Mouse (Mus musculus) frontal cortex, postnatal 36 days (tissue): ENCODE measurements around the gene Dip2a.

ENCODE experiments used
- DNase-seq, 2 experiments: peaks; one replicate each; pipeline ENCODE4 v3.0.0; 2022; ENCODE audit warnings: low spot score in 2 of 2

Dip2a gene

DNA sequence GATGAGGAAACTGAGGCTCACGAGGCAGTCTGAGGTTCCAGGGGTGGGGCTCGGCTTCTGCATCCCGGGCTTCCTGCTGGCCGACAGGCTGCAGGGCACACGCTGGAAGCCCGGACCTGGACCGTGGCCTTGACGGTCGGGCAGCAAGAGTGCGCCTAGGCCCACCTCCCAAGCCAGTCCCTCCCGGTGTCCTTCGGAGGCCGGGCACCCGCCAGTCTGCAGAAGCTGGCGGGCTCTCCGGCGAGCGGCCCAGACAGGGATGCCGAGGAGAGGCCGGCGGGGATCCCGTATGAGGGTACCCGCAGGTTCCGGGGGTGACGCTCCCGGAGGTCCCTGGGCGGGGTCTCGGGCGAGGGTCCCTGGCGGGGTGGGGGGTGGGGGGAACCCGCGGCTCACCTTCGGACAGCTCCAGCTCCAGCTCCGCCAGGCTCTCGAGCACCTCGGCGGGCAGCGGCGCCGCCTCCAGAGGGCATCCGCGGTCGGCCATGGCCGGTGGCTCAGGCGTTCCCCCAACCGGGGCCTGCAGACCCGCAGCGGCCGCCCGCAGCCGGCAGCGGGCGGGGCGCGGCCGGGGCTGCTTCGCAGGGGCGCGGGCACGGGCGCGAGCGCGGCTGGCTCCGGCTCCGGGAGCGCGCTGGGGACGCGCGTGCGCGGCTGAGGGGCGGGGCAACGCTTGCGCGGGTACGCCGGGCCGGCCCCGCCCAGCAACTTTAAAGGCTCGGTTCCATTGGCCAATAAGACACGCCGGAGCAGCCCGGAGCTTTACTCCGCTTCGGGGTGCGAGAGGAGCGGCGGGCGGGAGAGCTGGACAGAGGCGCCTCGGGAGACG is at the start of gene Dip2a:
Gene Dip2a, minus strand, starts transcription at position 581 of the 829 bp plus-strand sequence.
- DNase-seq: peak; percentile 93 to 96

DNA sequence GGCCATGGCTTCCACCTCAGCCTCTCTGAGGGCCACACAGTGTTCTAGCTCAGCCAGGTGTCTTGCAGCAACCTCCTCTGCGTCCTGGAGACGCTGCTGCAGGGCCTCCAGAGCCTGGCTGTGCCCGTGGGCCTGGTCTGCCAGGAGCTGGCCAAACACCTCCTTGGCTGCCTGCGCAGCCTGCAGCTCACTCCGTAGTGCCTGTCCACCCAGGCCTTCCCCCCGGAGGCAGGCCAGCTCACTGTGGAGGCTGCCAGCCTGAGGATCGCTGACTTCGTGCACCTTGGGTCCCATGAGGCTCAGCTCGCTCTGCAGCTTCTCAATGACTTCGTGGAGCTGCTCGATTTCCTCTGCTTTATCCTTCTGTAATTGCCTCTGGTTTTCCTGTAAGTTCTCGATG is 47.5 kb upstream of the Dip2a start:
- DNase-seq: no peak

DNA sequence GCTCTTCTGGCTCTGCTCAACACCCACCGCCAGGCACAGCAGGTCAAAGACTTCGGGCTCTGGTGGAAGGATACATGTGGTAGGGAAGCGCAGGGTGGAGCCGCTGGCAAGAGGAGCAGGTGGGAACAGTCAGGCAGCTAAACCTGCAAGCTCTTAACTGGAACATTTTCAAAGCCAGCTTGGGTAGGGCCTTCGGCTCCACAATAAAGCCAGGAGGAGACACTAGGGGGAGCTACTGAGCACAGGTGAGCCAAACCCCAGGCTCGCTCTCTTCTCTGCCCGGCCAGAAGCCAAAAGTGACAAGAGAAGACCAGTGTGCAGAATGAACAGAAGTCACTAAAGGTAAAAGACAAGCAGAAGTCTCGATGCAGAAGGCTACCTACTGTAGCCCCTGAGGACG is 46.7 kb upstream of the Dip2a start:
- peak; percentile 12 to 19 for DNase-seq

DNA sequence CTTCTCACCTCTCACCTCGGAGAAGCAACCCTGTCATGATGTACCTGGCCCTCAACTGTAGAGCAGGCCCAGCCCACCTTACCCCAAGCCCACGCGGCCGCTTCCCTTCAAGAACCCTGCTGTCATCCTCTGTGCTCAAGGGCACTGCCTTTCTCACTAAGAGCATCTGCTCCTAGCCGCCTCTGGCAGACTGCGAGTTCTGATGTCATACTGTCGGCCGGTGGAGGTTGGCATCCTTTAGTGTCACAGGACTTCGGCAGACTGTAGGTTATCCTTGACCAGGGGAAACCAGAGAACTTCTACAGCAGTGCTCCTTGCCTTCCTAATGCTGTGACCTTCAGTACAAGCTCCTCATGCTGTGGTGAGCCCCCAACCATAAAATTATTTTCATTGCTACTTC is 46.1 kb upstream of the Dip2a start:
- DNase-seq: no peak

- DNase-seq: no peak
Observed at GRCm38 (mm10) chr10:76374981-76375380, 29.9 kb upstream of the Dip2a start.

- DNase-seq: peak; percentile 12 to 34
Observed at GRCm38 (mm10) chr10:76371736-76372135, 26.6 kb upstream of the Dip2a start.

DNA sequence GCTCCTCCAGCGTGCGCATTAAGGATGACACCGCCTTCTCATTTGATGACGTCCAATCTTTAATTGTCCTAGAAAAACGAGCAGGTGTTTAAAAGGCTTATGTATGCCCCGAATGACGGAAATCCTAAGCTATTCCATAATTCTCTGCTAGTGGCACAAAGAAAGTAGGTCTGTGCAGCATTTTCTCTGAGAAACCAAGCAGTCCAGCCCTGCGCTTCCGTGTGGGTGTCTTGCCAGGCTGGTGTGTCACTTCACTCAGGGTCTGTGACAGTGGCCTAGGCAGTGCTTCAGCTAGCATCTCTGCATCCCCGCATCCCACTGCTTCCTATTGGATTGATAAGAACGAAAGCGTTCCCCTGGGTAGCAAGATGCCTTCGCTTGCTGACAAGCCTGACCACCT is 23.7 kb upstream of the Dip2a start:
- peak; percentile 28 to 35 for DNase-seq

DNA sequence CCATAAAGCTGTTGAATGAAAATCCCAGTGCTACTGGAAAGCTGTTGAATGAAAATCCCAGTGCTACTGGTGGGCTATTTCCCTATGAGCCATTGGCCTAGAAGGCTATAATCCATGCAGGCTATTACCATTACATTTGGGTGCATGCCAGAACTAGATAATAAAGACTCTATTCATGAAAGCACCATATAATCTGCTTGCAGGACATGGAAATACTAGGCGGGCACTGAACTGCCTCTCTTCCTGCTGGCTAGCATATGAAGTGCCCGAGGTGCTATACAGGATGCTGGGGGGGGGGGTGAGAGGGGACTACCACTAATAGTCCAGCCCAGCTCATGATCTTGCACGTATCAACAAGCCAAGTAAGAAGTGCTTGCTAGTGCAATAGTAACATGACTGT is 18.1 kb upstream of the Dip2a start:
- no peak for DNase-seq

GRCm38 (mm10) chr10:76358468-76358867 is 13.4 kb upstream of the Dip2a start:
- DNase-seq: no peak

DNA sequence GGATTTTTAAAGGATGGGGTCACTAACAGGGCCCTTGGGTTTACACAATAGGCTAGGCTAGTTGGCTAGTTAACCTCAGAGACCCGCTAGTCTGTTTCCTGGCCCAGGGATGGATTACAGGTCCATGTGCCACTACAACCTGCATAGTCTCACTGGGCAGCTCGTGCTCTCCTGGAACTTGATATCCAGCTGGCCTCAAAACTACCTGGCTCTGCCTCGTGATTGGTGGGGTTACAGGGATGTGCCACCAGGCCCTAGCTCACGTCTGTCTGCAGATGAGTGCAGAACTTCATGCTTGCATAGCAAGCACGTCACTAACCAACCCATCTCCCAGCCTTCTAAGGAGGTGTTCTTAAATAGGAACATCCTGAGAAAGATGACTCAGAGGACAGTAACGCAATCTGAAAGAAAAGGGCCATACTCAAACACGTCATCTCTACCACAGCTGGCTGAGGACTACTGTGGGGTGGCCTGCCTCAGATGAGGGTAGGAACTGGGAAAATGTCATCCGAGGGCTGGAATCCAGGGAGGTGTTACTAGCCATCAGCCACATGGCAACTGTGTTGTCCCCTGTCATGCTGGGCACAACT is 12.3 kb upstream of the Dip2a start:
- no peak for DNase-seq

- no peak for DNase-seq
Observed at GRCm38 (mm10) chr10:76354974-76355373, 9.9 kb upstream of the Dip2a start.

GRCm38 (mm10) chr10:76353986-76354385 is 8.9 kb upstream of the Dip2a start:
- DNase-seq: no peak

DNA sequence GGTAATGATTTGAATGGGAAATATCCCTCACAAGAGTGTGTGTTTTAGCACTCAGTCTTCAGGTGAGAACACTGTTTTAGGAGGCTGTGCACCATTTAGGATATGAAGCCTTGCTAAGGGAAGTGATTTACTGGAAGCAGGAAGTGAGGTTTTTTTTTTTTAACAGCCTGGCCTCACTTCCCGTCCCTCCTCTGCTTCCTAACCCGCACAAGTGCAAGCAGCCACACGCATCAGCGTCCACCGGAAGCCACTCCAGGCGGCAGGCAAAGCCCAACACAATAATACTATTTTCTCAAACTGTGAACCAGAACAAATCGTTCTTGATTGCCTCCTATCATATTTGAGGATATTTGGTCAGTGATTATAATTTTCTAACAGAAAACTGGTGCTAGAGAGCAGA is 6.9 kb upstream of the Dip2a start:
- no peak for DNase-seq

DNA sequence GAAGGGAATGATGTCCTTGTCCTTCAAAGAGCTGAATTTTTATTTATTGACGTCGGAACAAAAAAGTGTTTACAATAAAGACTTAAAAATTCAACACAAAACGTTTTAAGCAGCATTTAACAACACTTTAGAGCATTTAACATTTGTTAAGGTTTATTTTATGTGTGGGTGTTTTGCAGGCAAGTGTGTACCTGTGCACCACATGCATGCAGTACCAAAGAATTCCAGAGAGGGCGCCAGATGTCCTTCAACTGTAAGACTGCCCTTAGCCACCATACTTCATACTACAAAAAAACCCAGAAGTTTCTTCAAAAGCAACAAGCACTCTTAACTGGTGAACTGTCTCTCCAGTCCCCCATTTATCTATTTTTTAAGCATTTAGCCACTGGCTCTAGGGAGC is 1.5 kb upstream of the Dip2a start:
- no peak for DNase-seq

DNA sequence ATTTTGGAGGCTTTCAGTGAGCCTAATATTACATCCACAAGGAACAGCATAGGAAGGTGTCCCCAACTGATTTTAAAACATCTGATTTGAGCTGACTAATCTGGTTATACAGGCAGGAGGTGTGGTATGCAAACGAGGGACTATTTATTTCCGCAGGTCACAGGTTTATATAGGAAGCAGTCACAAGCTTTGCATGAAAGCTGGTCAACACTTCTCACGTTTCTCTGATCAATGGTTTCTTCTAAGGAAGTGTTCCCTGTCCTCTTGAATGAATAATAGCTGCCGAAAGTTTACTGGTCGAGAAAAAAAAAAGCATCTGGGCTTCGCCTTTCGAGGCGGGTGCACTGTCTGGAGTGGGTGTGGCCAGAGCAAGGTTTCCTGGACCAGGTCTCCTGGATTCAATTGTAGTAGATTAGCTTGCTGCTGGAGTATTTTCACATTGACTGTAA is 976 bp upstream of the Dip2a start:
- no peak for DNase-seq

DNA sequence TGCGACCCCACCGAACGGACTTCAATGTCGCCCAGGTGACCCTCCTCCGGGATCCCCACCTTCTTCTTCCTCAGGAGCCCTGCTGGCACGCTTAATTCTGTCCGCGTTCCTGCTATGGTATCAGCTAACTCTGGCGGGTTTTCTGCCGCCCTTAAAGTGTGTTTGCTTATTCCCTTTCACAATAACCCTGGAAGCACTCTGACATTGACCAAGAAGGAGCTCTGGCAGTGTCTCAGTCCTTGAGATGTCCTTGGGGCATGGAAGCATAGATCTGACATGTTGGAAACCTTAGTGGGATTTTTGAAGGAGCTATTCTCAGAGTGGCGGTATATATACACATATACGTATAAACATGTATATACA is 430 bp upstream of the Dip2a start:
- DNase-seq: no peak

DNA sequence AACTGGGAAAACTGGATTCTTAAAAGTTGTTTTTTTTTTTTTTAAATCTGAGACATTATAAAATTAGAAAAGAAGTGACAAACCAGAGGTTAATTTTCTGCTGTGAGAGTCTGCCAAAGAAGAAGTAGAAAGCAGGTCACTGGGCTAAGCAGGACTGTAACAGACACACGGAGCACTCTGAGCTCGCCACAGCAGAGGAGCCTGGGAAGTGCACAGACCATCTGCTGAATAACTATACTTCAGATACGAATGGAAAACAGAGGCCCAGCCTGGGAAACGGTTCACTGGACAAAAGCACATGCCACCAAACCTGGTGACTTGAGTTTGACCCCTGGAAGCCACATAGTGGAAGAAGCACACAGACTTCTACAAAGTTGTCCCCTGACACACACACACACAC is 10.7 kb downstream of the Dip2a start:
- DNase-seq: no peak

- no peak for DNase-seq
Observed at GRCm38 (mm10) chr10:76332040-76332439, 13.1 kb downstream of the Dip2a start.

GRCm38 (mm10) chr10:76329093-76329492 is 16.0 kb downstream of the Dip2a start:
- no peak for DNase-seq

GRCm38 (mm10) chr10:76328574-76328973 is 16.5 kb downstream of the Dip2a start:
- DNase-seq: no peak

GRCm38 (mm10) chr10:76326304-76327006 is 18.6 kb downstream of the Dip2a start:
- no peak for DNase-seq

- no peak for DNase-seq
Observed at GRCm38 (mm10) chr10:76317623-76318022, 27.5 kb downstream of the Dip2a start.

GRCm38 (mm10) chr10:76316194-76316593 is 28.9 kb downstream of the Dip2a start:
- DNase-seq: peak; percentile 49 to 63
